Mouse (Mus musculus) limb, embryonic 14.5 days (tissue): Measurements from ENCODE around the gene Tmem200a. TPM values are rescaled to one million over a fixed set of nuclear protein-coding genes. Genes with fewer than 3 reads are reported as not detected.

ENCODE experiments used
- ATAC-seq: fragments of 200-750 bp; cut with Nextera tagmentation; 2 replicates; pipeline ENCODE4 v1.8.0; 2017; ENCODE audit warnings: low read depth, moderate number of reproducible peaks, moderate TSS enrichment; ENCODE audit not compliant: low FRiP score
- DNase-seq: peaks from one replicate; pipeline ENCODE4 v3.0.0-alpha.2; 2015; ENCODE audit warnings: low spot score
- H3K27ac ChIP-seq: fragments of 300-500 bp; sonication (generic); replicated peaks from 2 replicates; pipeline ENCODE4 v1.5.1; 2014; ENCODE audit warnings: low read depth, mild to moderate bottlenecking, low read length, moderate library complexity, mixed read lengths
- H3K27me3 ChIP-seq: fragments of 300-500 bp; sonication (generic); 2 replicates; pipeline ENCODE4 v1.6.1; 2014; ENCODE audit warnings: low read length, mixed read lengths; ENCODE audit not compliant: control insufficient read depth, insufficient read depth
- H3K36me3 ChIP-seq: fragments of 300-500 bp; sonication (generic); 2 replicates; pipeline ENCODE4 v1.6.1; 2014; ENCODE audit warnings: mild to moderate bottlenecking, low read length, moderate library complexity, mixed read lengths; ENCODE audit not compliant: control insufficient read depth, insufficient read depth
- H3K4me1 ChIP-seq: fragments of 300-500 bp; sonication (generic); 2 replicates; pipeline ENCODE4 v1.6.1; 2014; ENCODE audit warnings: antibody characterized with exemption, low read length, mixed read lengths; ENCODE audit not compliant: control insufficient read depth, insufficient read depth
- H3K4me2 ChIP-seq: fragments of 300-500 bp; sonication (generic); replicated peaks from 2 replicates; pipeline ENCODE4 v1.6.1; 2014; ENCODE audit warnings: low read depth, mild to moderate bottlenecking, low read length, moderate library complexity; ENCODE audit not compliant: severe bottlenecking
- H3K4me3 ChIP-seq: fragments of 300-500 bp; sonication (generic); replicated peaks from 2 replicates; pipeline ENCODE4 v1.5.1; 2014; ENCODE audit warnings: low read length
- H3K9ac ChIP-seq: fragments of 300-500 bp; sonication (generic); 2 replicates; pipeline ENCODE4 v1.6.1; 2014; ENCODE audit warnings: mild to moderate bottlenecking, low read depth, low read length, moderate library complexity; ENCODE audit not compliant: severe bottlenecking
- H3K9me3 ChIP-seq: fragments of 300-500 bp; sonication (generic); 2 replicates; pipeline ENCODE4 v1.6.1; 2016; ENCODE audit warnings: low read length; ENCODE audit not compliant: control insufficient read depth
- POLR2A ChIP-seq: fragments of 200-500 bp; IDR thresholded peaks from 2 replicates; pipeline ENCODE4 v1.8.0; 2012; ENCODE audit warnings: inconsistent platforms, mild to moderate bottlenecking, moderate library complexity, borderline replicate concordance; ENCODE audit not compliant: insufficient read depth, insufficient read length; ENCODE audit errors: extremely low read depth
- WGBS: fragments of 180-500 bp; shearing (Covaris S2); extraction: QIAGEN DNeasy Blood & Tissue Kit; methylation state at CpG from one replicate; pipeline ENCODE4 v1.1.7; 2014; 5-methylcytosine and 5-hydroxymethylcytosine counted together
- polyA plus RNA-seq, 2 experiments: library from polyadenylated mRNA; depleted of rRNA in 1 of 2; stranded (reverse) in 1 of 2; unstranded in 1 of 2; fragments of >200 nt; fragmentation: Nextera tagmentation in 1 of 2; extraction: Ambion mirVana in 1 of 2; gene quantifications; 2 replicates each; pipeline versions ENCODE4 v1.2.1 to v1.2.3; 2012 to 2014

Tmem200a gene
- polyA plus RNA-seq, 2 experiments, result 8.2 to 11.3 TPM

- Histone ChIP-seq H3K36me3 (no peaks in the 10 kb centered on the region), H3K9ac (no peak overlapping the region), H3K4me1 (no peaks in the 10 kb centered on the region), H3K4me3 (no peak overlapping the region), H3K27ac (no peak overlapping the region), H3K4me2 (no peak overlapping the region), H3K27me3 (no peaks in the 10 kb centered on the region), H3K9me3 (no peaks in the 10 kb centered on the region)
- ATAC-seq (no peak), DNase-seq (no peak)
- no peak for TF ChIP-seq POLR2A
- WGBS, result 38% methylated on average over 3 of the region's 3 CpGs
These were observed 124.1 kb downstream of the Tmem200a start for GRCm38 (mm10) chr10:25954641-25955228.

GRCm38 (mm10) chr10:25952838-25953237 is 126.0 kb downstream of the Tmem200a start:
- Histone ChIP-seq H3K4me1 (no peaks in the 10 kb centered on the region), H3K4me2 (no peak overlapping the region), H3K9ac (no peak overlapping the region), H3K36me3 (no peaks in the 10 kb centered on the region), H3K27me3 (no peaks in the 10 kb centered on the region), H3K4me3 (no peak overlapping the region), H3K9me3 (no peaks in the 10 kb centered on the region), H3K27ac (no peak overlapping the region)
- no peak for TF ChIP-seq POLR2A
- no peak for ATAC-seq
- DNase-seq, result no peak
- 24% methylated on average over 7 of the region's 7 CpGs for WGBS

GRCm38 (mm10) chr10:25952150-25952549 is 126.7 kb downstream of the Tmem200a start:
- 65% methylated on average over 6 of the region's 6 CpGs for WGBS
- no peak overlapping the region for H3K4me2 ChIP-seq
- H3K4me1 ChIP-seq, result no peaks in the 10 kb centered on the region
- H3K27ac ChIP-seq, result no peak overlapping the region
- H3K27me3 ChIP-seq, result no peaks in the 10 kb centered on the region
- no peak for TF ChIP-seq POLR2A
- H3K4me3 ChIP-seq, result no peak overlapping the region
- H3K9ac ChIP-seq, result no peak overlapping the region
- DNase-seq, result no peak
- no peaks in the 10 kb centered on the region for H3K36me3 ChIP-seq
- no peak for ATAC-seq
- no peaks in the 10 kb centered on the region for H3K9me3 ChIP-seq

GRCm38 (mm10) chr10:25945866-25946265 is 133.0 kb downstream of the Tmem200a start:
- Histone ChIP-seq H3K4me2 (no peak overlapping the region), H3K27ac (no peak overlapping the region), H3K27me3 (no peaks in the 10 kb centered on the region), H3K4me1 (no peaks in the 10 kb centered on the region), H3K36me3 (no peaks in the 10 kb centered on the region), H3K9me3 (no peaks in the 10 kb centered on the region), H3K4me3 (no peak overlapping the region), H3K9ac (no peak overlapping the region)
- 72% methylated on average over 2 of the region's 2 CpGs for WGBS
- no peak for TF ChIP-seq POLR2A
- DNase-seq (no peak), ATAC-seq (no peak)

- H3K4me2 ChIP-seq, result no peak overlapping the region
- H3K36me3 ChIP-seq, result no peaks in the 10 kb centered on the region
- no peak for TF ChIP-seq POLR2A
- no peaks in the 10 kb centered on the region for H3K27me3 ChIP-seq
- H3K4me3 ChIP-seq, result no peak overlapping the region
- ATAC-seq (no peak), DNase-seq (no peak)
- H3K9me3 ChIP-seq, result no peaks in the 10 kb centered on the region
- 87% methylated on average over 2 of the region's 2 CpGs for WGBS
- no peak overlapping the region for H3K27ac ChIP-seq
- no peaks in the 10 kb centered on the region for H3K4me1 ChIP-seq
- H3K9ac ChIP-seq, result no peak overlapping the region
These were observed 134.2 kb downstream of the Tmem200a start for GRCm38 (mm10) chr10:25944641-25945040.

- ATAC-seq, result no peak
- Histone ChIP-seq H3K4me1 (peaks cover 20% of the 10 kb centered on the region), H3K4me3 (no peak overlapping the region), H3K36me3 (no peaks in the 10 kb centered on the region), H3K27me3 (no peaks in the 10 kb centered on the region), H3K9me3 (no peaks in the 10 kb centered on the region), H3K4me2 (no peak overlapping the region), H3K9ac (no peak overlapping the region), H3K27ac (no peak overlapping the region)
- DNase-seq, result no peak
- no peak for TF ChIP-seq POLR2A
- WGBS, result 47% methylated on average over 8 of the region's 8 CpGs
These were observed 147.1 kb downstream of the Tmem200a start for GRCm38 (mm10) chr10:25931796-25932195.
